Mouse (Mus musculus) adrenal gland, postnatal 14 days (tissue): ENCODE results near the gene Clca4b. TPM values are rescaled to one million over a fixed set of nuclear protein-coding genes. Genes with fewer than 3 reads are reported as not detected.
"Not testable (repeated sequence)": the region's sequence is repeated elsewhere in the genome, so short reads cannot be mapped to it uniquely, and the experiment has no call there.

Source experiments
- DNase-seq: peaks from one replicate; pipeline ENCODE4 v3.0.0; 2021; ENCODE audit warnings: mixed read lengths
- long read RNA-seq, 2 experiments: library from polyadenylated mRNA; stranded (forward); transcript quantifications; one replicate each; pipeline ENCODE4 v2.0.0; 2021
- total RNA-seq: library from RNA; stranded (reverse); gene quantifications from 2 replicates; pipeline ENCODE4 v1.2.3, GENCODE M21; 2021

Gene Clca4b
- total RNA-seq: not detected in 2 replicates
- long read RNA-seq, experiment 1: 0 reads
- long read RNA-seq, experiment 2: 0 reads

DNA sequence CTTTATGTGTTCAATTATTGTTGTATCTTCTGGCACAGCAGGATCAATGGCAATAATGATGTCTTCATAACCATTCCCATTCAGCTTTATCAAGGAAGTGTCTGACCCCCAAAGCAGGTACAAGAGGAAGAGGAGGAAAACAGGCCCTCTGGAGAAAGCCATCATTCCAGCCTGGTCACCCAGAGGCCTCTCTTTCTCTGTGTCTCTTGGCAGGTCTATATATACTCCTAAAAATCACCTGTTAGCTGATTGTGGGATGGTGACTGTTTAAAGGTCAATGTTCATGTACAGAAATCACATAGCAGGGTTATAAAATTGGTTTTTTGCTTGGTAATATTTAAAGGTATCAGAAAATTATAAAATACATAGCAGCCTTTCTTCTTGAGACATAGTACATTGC lies at the start of gene Clca4b:
TSS of gene Clca4b (minus strand) at position 195 of the 400 bp plus-strand sequence.
- DNase-seq: no peak

GRCm38 (mm10) chr3:144980551-144980950 lies 48.2 kb upstream of the Clca4b start:
- peak; percentile 32 for DNase-seq

GRCm38 (mm10) chr3:144977631-144978030 lies 45.3 kb upstream of the Clca4b start:
- DNase-seq: no peak

DNA sequence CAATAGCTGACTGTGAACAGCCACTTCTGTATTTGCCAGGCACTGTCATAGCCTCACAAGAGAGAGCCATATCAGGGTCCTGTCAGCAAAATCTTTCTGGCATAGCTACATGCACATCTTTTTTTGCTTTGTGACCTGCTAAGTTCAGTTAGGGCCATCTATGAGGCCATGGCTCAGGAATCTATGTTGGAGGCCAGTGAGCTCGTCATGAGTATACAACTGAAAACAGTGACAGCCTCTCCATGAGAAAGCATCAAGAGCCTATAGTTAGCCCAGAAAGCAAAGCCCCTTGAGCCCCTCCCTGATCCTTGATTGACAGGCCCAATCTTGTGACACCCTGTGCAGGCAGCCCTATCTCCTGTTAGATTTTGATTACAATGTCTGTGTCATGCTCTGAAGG lies 43.8 kb upstream of the Clca4b start:
- DNase-seq: no peak

GRCm38 (mm10) chr3:144974945-144975344 lies 42.6 kb upstream of the Clca4b start, which contains the start of gene Clca4a:
Gene Clca4a (minus strand): TSS chr3:144975045.
- DNase-seq: no peak

- no peak for DNase-seq
Measured at GRCm38 (mm10) chr3:144971553-144972270, 39.4 kb upstream of the Clca4b start.

DNA sequence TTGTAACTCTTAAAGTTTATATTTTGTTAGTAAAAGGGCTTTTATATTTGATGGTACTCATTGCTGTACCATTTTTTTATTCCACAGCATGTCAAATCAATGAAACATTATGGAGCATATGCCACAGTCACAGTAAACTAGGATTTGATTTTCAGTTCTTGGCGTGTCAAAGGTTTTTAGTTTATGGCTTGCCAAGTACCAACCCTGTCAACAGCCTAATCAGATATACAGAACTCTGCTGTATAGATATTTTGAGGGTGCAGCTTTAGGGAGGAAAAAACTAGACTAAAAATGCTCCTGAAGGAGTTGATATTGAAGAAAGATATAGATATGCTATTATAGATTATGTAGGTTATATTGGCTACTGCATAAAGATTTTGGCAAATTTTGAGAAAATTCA lies 37.4 kb upstream of the Clca4b start:
- no peak for DNase-seq

DNA sequence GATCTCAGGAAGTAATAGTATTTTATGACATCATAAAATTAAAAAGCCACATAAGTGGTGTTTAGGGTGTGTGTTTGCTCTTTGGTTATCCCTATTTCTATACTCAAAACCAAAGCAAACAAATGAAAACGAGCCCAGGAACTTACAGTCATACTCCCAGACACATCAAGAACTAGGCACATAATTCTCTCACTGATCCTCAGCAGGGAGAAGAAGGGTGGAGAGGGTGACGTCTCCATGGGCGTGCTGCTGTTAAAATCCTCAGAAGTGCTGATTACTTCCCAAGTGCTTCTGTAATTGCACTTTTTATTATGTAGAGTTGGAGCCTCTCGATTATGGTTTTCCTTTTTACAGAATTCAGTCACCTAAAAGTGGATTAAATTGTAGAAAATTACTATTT lies 33.7 kb upstream of the Clca4b start:
- no peak for DNase-seq

DNA sequence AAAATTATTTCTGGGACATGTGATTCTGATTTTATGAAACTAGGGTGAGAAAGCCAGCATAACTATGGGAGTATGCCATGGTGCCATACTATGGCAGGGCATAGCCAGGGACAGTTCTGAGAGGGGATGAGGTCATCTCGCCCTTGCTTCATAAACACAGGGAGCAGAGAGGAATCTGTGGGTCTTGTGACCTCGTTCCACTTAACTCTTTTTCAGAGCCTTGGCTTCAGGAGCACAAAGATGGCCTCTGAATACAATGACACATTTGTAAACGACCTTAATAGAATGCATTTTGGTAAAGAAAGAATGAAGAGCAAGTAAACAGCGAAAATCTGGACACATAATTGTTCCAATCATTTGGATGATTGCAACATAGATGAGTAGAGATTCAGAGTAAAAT lies 18.5 kb upstream of the Clca4b start:
- DNase-seq: peak; percentile 9

DNA sequence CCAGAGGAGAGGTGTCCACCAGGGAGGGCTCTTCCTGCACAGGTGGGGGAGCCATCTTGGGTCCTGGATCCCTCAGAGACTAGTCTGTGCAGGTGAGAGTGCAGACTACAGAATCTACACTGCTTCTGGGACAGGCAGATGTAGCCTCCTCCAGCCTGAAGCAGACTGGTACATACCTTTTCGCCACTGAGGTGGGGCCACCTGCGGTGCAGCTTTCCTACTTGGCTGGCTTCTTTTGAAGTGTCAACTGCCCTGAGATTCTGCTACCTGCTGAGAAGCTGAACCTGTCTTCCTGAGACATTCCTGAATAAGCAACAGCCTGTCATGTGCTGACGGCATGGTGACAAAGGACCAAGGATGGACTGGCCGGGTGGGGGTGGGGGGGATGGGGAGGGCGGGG lies 15.0 kb upstream of the Clca4b start:
- DNase-seq: not testable (repeated sequence)

DNA sequence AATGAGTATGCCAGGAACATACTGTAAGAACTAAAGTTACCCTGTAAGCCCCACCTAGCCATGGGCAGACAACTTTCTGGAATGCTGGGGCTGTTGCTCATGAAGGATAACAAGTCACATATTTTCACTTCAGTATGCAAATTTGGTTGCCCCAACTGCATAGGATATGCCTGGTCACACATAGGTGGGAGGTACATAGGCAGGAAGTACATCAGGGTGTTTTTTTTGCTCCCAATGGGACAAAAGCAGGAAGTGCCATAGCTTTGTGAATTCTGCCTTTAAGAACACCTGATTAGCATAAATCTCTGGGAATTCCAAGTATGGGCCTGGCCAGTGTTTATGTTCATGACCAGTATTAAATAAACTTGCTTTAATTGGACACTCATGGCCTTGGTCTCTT lies 1.3 kb upstream of the Clca4b start:
- not testable (repeated sequence) for DNase-seq

- no peak for DNase-seq
Measured at GRCm38 (mm10) chr3:144933011-144933491, 722 bp upstream of the Clca4b start.

GRCm38 (mm10) chr3:144914014-144914413 lies 18.3 kb downstream of the Clca4b start:
- DNase-seq: no peak

DNA sequence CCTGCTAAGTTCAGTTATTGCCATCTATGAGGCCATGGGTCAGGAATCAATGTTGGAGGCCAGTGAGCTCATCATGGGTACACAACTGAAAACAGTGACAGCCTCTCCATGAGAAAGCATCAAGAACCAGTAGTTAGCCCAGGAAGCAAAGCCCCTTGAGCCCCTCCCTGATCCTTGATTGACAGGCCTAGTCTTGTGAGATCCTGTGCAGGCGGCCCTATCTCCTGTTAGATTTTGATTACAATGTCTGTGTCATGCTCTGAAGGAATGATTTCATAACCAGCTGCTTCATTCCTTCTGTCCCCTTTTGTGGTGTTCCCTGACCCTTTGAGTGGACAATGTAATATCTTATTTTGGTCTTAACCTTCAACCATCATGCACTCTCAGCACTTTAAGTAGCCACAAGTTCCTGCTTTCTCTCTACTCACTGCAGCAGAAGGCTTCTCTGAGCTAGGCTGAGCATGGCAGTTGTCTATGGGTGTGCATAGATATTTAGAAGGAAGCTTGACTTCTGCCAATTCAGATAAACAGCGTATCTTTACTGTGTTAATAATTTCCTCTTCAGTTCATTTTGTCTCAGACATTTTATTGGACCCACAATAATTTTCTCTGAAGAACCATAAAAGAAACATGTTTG lies 35.2 kb downstream of the Clca4b start:
- DNase-seq: no peak

GRCm38 (mm10) chr3:144890246-144890758 lies 42.0 kb downstream of the Clca4b start:
- no peak for DNase-seq

GRCm38 (mm10) chr3:144886957-144887356 lies 45.4 kb downstream of the Clca4b start:
- no peak for DNase-seq

DNA sequence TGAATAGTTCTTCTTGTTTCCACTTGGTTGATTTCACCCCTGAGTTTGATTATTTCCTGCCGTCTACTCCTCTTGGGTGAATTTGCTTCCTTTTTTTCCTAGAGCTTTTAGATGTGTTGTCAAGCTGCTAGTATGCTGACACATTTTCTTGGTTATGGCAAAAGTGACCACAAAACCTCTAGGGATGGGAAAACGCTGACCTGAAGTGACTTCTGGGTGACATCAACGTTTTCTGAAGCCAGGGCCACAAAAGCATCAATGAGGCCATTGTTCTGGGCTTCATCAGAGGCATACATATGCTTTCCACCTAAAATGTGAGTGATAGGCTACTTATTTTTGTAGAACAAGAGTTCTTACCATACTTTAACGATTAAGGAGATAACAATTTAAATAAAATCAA lies 60.3 kb downstream of the Clca4b start:
- DNase-seq: not testable (repeated sequence)

Other genes with a start within 250 kb of the Clca4b start
- gene Sh3glb1, start 212.2 kb downstream of the Clca4b start, total RNA-seq: 266 and 290 TPM in 2 replicates
- gene Clca3a1, start 171.6 kb downstream of the Clca4b start, total RNA-seq: 8.4 and 8.9 TPM in 2 replicates
- 0.11 and 0.19 TPM in 2 replicates for gene Clca3a2, start 113.0 kb downstream of the Clca4b start, total RNA-seq
- gene Clca3b, start 83.2 kb downstream of the Clca4b start, total RNA-seq: not detected in 2 replicates
- gene Clca4a, start 42.5 kb upstream of the Clca4b start, total RNA-seq: not detected in 2 replicates
- not detected in 2 replicates for gene Clca1, start 100.2 kb upstream of the Clca4b start, total RNA-seq
- 0.26 and 0.33 TPM in 2 replicates for gene Clca2, start 166.9 kb upstream of the Clca4b start, total RNA-seq
- 18.6 and 25.8 TPM in 2 replicates for gene Odf2l, start 186.1 kb upstream of the Clca4b start, total RNA-seq